Mouse (Mus musculus) thymus, postnatal 14 days (tissue): ENCODE results near the gene Kmt5a.

ENCODE experiments used
- DNase-seq: peaks from one replicate; pipeline ENCODE4 v3.0.0; 2021

The Kmt5a gene

GRCm38 (mm10) chr5:124439447-124440093 is at the start of gene Kmt5a:
Gene Kmt5a, plus strand, starts transcription at chr5:124439930.
- DNase-seq: peak; percentile 97

GRCm38 (mm10) chr5:124392412-124392811 is 47.3 kb upstream of the Kmt5a start:
- DNase-seq: no peak

GRCm38 (mm10) chr5:124393726-124394125 is 46.0 kb upstream of the Kmt5a start:
- no peak for DNase-seq

- DNase-seq: peak; percentile 13
Observed at GRCm38 (mm10) chr5:124410808-124411207, 28.9 kb upstream of the Kmt5a start.

- no peak for DNase-seq
Observed at GRCm38 (mm10) chr5:124412163-124412562, 27.6 kb upstream of the Kmt5a start.

GRCm38 (mm10) chr5:124418903-124419302 is 20.8 kb upstream of the Kmt5a start:
- DNase-seq: no peak

- DNase-seq: no peak
Observed at GRCm38 (mm10) chr5:124421786-124422185, 17.9 kb upstream of the Kmt5a start.

GRCm38 (mm10) chr5:124424200-124424722 is 15.5 kb upstream of the Kmt5a start:
- peak; percentile 24 for DNase-seq

GRCm38 (mm10) chr5:124424723-124425411 is 14.9 kb upstream of the Kmt5a start:
- DNase-seq: peak; percentile 55

GRCm38 (mm10) chr5:124425412-124426259 is 14.1 kb upstream of the Kmt5a start, which contains the start of gene Sbno1:
Gene Sbno1, minus strand, starts transcription at chr5:124426001.
- DNase-seq: peak; percentile 94

GRCm38 (mm10) chr5:124426475-124427071 is 13.2 kb upstream of the Kmt5a start:
- DNase-seq: no peak

- peak; percentile 80 for DNase-seq
Observed at GRCm38 (mm10) chr5:124432398-124433012, 7.2 kb upstream of the Kmt5a start.

- DNase-seq: no peak
Observed at GRCm38 (mm10) chr5:124433048-124433447, 6.7 kb upstream of the Kmt5a start.

GRCm38 (mm10) chr5:124438229-124438628 is 1.5 kb upstream of the Kmt5a start:
- peak; percentile 70 for DNase-seq

- DNase-seq: no peak
Observed at GRCm38 (mm10) chr5:124438746-124439145, 984 bp upstream of the Kmt5a start.

- peak; percentile 78 for DNase-seq
Observed at GRCm38 (mm10) chr5:124440094-124440701, 468 bp downstream of the Kmt5a start.

GRCm38 (mm10) chr5:124442628-124443027 is 2.9 kb downstream of the Kmt5a start:
- DNase-seq: no peak

- no peak for DNase-seq
Observed at GRCm38 (mm10) chr5:124444208-124444607, 4.5 kb downstream of the Kmt5a start.

- peak; percentile 86 for DNase-seq
Observed at GRCm38 (mm10) chr5:124444661-124445561, 5.2 kb downstream of the Kmt5a start.

- DNase-seq: peak; percentile 77
Observed at GRCm38 (mm10) chr5:124445621-124446293, 6.0 kb downstream of the Kmt5a start.
